Mouse (Mus musculus): Measurements from ENCODE around the gene Lin54.

DNA sequence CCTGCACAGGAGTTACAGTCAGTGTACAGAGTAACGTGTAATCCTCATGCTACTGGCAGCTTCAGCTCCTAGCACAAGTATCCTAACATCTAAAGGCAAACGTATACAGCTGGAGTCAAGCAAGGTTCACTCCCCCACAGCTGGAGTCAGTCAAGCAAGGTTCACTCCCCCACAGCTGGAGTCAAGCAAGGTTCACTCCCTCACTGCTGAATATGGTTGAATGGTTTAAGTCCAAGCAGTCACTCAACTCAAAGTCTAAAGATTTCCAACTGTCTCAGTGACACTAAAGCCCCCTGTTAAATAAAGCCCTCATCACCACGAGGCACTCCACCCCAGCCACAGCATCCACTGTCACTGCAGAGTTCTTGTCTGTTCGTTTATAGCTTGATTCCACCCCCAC lies 8.7 kb downstream of the Lin54 start:
- TF ChIP-seq CTCF (conservative IDR thresholded peaks at IDR 0.05; ENCODE audit: insufficient read depth, insufficient read length, low read depth, low read length): no peak
- TF ChIP-seq POLR2A (IDR thresholded peaks at IDR 0.05; ENCODE audit: low read depth, low read length): no peak
